Mouse (Mus musculus): ENCODE data around the gene Cdhr2. TPM values are rescaled to one million over a fixed set of nuclear protein-coding genes. Genes with fewer than 3 reads are reported as not detected.

Cdhr2 gene
- polyA plus RNA-seq, 1 experiment from 2014 or later = not detected

DNA sequence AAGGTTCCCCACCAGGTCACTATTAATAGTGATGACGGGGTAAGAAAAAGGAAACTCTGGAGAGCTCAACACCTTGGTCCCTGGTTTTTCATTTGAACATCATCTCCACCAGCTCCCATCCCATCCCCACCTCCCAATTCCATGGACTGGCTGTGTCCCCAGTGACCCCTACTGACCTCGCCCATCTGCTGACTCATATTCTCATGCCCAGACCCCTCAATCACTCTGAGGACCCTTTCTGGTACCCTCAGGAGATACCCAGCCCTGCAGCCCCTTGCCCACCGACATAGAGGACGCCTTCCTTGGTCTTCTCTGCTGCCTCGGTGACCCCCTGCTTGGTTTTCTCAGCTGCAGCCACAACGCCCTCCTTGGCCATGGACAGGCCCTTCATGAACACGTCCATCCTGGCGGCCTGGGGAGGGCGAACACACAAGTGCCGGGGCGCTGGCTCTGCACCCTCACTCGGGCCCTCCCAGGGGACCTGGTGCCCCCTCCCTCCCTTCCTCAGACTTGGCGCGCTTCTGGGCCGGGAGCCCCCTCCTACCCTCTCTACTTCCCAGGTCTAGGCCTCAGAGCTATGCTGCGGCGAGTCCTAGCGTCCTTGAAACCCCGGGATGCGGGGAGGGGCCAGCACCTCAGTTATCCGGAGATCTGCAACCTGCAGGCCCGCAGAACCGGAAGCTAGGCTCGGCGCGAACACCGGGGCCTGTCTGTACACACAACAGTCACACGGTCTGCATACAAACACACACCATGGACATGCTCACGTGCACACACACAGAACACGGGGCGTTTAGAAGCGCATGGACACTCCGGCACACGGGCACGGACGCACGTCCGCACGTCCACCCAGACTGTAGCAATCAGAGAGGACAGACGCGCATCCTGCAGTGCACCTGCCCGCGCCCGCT is 64.3 kb downstream of the Cdhr2 start:
- peak overlapping the region; percentile 29 for H3K4me2 ChIP-seq (ENCODE audit: low read depth, low read length)
- WGBS = 4% methylated on average over 44 of the region's 44 CpGs
- peak overlapping the region; percentile 23; the same call in 1 of the 2 replicates for H3K4me3 ChIP-seq (ENCODE audit: low read length)
- ATAC-seq (ENCODE audit: low read depth) = no peak
- H3K4me1 ChIP-seq (replicated peaks; ENCODE audit: control insufficient read depth, insufficient read depth, low read length) = no peaks in the 10 kb centered on the region
- H3K9me3 ChIP-seq (ENCODE audit: control insufficient read depth, low read length) = no peaks in the 10 kb centered on the region
- no peak overlapping the region for H3K27ac ChIP-seq (ENCODE audit: low read length)
- H3K27me3 ChIP-seq (ENCODE audit: control insufficient read depth, insufficient read depth, low read depth, low read length) = peaks cover 45% of the 10 kb centered on the region
- H3K9ac ChIP-seq (ENCODE audit: low read length) = no peak overlapping the region
- H3K36me3 ChIP-seq (ENCODE audit: control insufficient read depth, insufficient read depth, low read length) = no peaks in the 10 kb centered on the region

- Histone ChIP-seq H3K4me1 (replicated peaks; ENCODE audit: control insufficient read depth, insufficient read depth, low read length) (no peaks in the 10 kb centered on the region), H3K9ac (ENCODE audit: low read length) (no peak within 1 kb of the TSS), H3K4me3 (ENCODE audit: low read length) (peak within 1 kb of the TSS; percentile 23; the same call in 1 of the 2 replicates), H3K27ac (ENCODE audit: low read length) (no peak within 1 kb of the TSS), H3K4me2 (ENCODE audit: low read depth, low read length) (peak within 1 kb of the TSS; percentile 29), H3K27me3 (ENCODE audit: control insufficient read depth, insufficient read depth, low read depth, low read length) (peaks cover 45% of the 10 kb centered on the region), H3K36me3 (ENCODE audit: control insufficient read depth, insufficient read depth, low read length) (no peaks in the 10 kb centered on the region), H3K9me3 (ENCODE audit: control insufficient read depth, low read length) (no peaks in the 10 kb centered on the region)
- 2% methylated on average over 35 of the region's 35 CpGs for WGBS
- peak; percentile 62 for ATAC-seq (ENCODE audit: low read depth)
Measured at GRCm38 (mm10) chr13:54766192-54766768, 65.0 kb downstream of the Cdhr2 start, which contains the start of gene Sncb. Gene Sncb, minus strand, starts transcription at chr13:54766595.

DNA sequence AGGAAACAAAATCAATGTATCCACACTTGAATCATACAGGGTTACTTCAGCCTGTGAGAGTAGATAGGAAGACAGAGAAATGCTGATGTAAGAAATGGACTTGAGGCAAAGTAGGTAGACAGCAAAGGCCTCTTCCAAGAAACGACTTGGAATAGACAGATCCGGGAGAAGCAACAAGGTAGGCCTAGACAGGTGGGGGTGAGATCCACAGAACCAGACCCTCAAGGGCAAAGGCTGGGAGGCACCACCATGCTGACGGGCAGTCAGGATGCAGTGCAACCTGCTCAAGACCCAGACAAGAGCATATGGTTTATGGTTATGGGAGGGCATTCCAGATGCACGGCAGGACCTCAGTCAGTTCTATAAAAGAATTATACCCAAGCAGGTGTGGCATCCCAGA is 65.8 kb downstream of the Cdhr2 start:
- 74% methylated on average over 4 of the region's 4 CpGs for WGBS

DNA sequence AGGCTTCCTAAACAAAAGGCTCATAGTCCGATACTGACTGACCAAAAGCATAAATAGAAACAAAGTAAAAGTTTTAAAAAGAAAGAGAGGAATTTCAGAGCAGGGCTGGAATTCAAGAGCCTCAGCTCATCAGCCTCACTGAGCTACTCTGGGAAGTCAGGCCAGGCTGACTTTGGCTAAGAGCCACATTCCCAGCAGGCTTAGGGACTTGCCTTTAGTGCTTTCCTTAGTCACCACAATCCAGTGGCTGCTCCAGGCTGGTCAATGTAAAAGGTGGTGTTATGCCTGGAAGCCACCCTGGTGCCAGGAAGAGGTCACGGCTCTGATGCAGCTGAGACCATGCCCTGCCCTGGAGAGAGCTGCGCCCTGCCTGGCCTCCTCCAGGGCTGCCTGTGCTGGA is 79.3 kb downstream of the Cdhr2 start:
- Histone ChIP-seq H3K4me1 (replicated peaks; ENCODE audit: control insufficient read depth, insufficient read depth, low read length) (no peaks in the 10 kb centered on the region), H3K9ac (ENCODE audit: low read length) (no peak overlapping the region), H3K4me2 (ENCODE audit: low read depth, low read length) (no peak overlapping the region), H3K36me3 (ENCODE audit: control insufficient read depth, insufficient read depth, low read length) (no peaks in the 10 kb centered on the region), H3K27ac (ENCODE audit: low read length) (no peak overlapping the region), H3K4me3 (ENCODE audit: low read length) (no peak overlapping the region), H3K9me3 (ENCODE audit: control insufficient read depth, low read length) (no peaks in the 10 kb centered on the region), H3K27me3 (ENCODE audit: control insufficient read depth, insufficient read depth, low read depth, low read length) (no peaks in the 10 kb centered on the region)
- ATAC-seq (ENCODE audit: low read depth) = no peak
- WGBS = 69% methylated on average over 3 of the region's 3 CpGs

More for the DNA sequence above, 65.8 kb downstream of the Cdhr2 start:
- H3K27me3 ChIP-seq (ENCODE audit: control insufficient read depth, insufficient read depth, low read depth, low read length) = peaks cover 45% of the 10 kb centered on the region
- no peaks in the 10 kb centered on the region for H3K9me3 ChIP-seq (ENCODE audit: control insufficient read depth, low read length)
- no peaks in the 10 kb centered on the region for H3K36me3 ChIP-seq (ENCODE audit: control insufficient read depth, insufficient read depth, low read length)
- no peak overlapping the region for H3K27ac ChIP-seq (ENCODE audit: low read length)
- H3K9ac ChIP-seq (ENCODE audit: low read length) = no peak overlapping the region
- H3K4me2 ChIP-seq (ENCODE audit: low read depth, low read length) = no peak overlapping the region
- no peak overlapping the region for H3K4me3 ChIP-seq (ENCODE audit: low read length)
- no peak for ATAC-seq (ENCODE audit: low read depth)
- H3K4me1 ChIP-seq (replicated peaks; ENCODE audit: control insufficient read depth, insufficient read depth, low read length) = no peaks in the 10 kb centered on the region

DNA sequence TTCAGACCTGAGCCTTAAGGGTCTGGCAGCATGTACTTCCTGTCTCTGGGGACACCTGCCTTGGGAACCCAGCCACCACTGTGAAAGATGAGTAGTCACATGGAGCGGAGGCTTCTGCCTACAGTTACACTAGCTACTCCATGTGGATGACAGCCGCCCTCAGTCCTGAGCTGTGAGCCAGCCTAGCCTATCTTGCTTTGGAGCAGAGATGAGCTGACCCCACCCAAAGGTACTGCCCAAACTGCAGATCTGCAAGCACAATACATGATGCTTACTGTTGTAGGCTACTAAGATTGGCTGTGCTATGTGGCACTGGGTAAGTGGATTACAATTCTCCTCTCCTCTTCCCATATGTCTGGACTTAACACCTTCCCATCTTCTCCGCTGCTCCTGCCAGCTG is 79.8 kb downstream of the Cdhr2 start:
- 82% methylated on average over 3 of the region's 3 CpGs for WGBS
- Histone ChIP-seq H3K27ac (ENCODE audit: low read length) (no peak overlapping the region), H3K4me2 (ENCODE audit: low read depth, low read length) (no peak overlapping the region), H3K4me1 (replicated peaks; ENCODE audit: control insufficient read depth, insufficient read depth, low read length) (no peaks in the 10 kb centered on the region), H3K36me3 (ENCODE audit: control insufficient read depth, insufficient read depth, low read length) (no peaks in the 10 kb centered on the region), H3K4me3 (ENCODE audit: low read length) (no peak overlapping the region), H3K9me3 (ENCODE audit: control insufficient read depth, low read length) (no peaks in the 10 kb centered on the region), H3K27me3 (ENCODE audit: control insufficient read depth, insufficient read depth, low read depth, low read length) (no peaks in the 10 kb centered on the region), H3K9ac (ENCODE audit: low read length) (no peak overlapping the region)
- no peak for ATAC-seq (ENCODE audit: low read depth)

DNA sequence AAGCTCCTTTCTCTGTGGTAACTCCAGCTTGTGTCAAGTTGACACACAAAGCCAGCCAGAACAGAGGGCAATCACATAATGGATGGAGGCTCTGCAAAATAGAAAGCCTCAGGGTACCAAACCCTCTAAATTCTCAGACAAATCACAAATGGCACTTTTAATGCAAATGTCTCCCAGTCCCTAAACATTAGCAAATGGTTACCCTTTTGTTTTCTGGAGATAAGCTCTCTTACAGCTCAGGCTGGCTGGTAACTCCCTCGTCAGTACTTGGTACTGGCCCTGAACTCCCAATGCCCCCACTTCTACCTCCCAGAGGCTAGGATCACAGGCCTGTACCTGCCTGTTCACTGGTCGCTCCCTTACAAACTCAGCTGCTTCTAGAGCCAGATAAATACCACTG is 82.0 kb downstream of the Cdhr2 start:
- Histone ChIP-seq H3K27ac (ENCODE audit: low read length) (no peak overlapping the region), H3K4me2 (ENCODE audit: low read depth, low read length) (no peak overlapping the region)
- 41% methylated on average over 2 of the region's 2 CpGs for WGBS

DNA sequence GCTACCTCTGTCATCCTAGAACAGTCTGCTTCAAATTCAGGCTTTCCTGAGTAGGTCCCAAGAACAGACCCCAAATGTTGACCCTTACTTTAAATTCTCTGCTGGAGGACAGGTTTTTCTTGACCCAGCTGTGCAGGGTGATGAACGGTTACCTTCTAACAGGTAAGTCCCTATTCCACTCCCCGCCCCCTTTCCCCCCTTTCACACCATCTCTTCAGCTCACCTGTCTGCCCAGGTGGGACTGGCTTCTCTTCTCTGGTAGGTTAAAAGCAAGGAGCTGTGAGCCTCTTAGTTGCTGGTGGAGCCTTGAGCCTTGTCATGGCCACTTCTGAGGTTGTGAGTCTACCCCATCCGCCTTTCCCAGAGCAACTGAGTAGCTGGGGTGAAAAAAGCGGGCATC is 82.4 kb downstream of the Cdhr2 start, which contains the start of gene Eif4e1b:
Eif4e1b (plus strand) TSS at position 301 of the 400 bp plus-strand sequence.
- H3K4me1 ChIP-seq (replicated peaks; ENCODE audit: control insufficient read depth, insufficient read depth, low read length) = no peaks in the 10 kb centered on the region
- H3K27me3 ChIP-seq (ENCODE audit: control insufficient read depth, insufficient read depth, low read depth, low read length) = no peaks in the 10 kb centered on the region
- H3K27ac ChIP-seq (ENCODE audit: low read length) = no peak within 1 kb of the TSS
- no peaks in the 10 kb centered on the region for H3K9me3 ChIP-seq (ENCODE audit: control insufficient read depth, low read length)
- no peaks in the 10 kb centered on the region for H3K36me3 ChIP-seq (ENCODE audit: control insufficient read depth, insufficient read depth, low read length)
- no peak within 1 kb of the TSS for H3K4me3 ChIP-seq (ENCODE audit: low read length)
- H3K4me2 ChIP-seq (ENCODE audit: low read depth, low read length) = no peak within 1 kb of the TSS
- no peak within 1 kb of the TSS for H3K9ac ChIP-seq (ENCODE audit: low read length)
- WGBS = 79% methylated on average over 4 of the region's 4 CpGs
- ATAC-seq (ENCODE audit: low read depth) = no peak

More for the DNA sequence above, 82.0 kb downstream of the Cdhr2 start:
- Histone ChIP-seq H3K27me3 (ENCODE audit: control insufficient read depth, insufficient read depth, low read depth, low read length) (no peaks in the 10 kb centered on the region), H3K4me3 (ENCODE audit: low read length) (no peak overlapping the region), H3K4me1 (replicated peaks; ENCODE audit: control insufficient read depth, insufficient read depth, low read length) (no peaks in the 10 kb centered on the region), H3K36me3 (ENCODE audit: control insufficient read depth, insufficient read depth, low read length) (no peaks in the 10 kb centered on the region), H3K9me3 (ENCODE audit: control insufficient read depth, low read length) (no peaks in the 10 kb centered on the region), H3K9ac (ENCODE audit: low read length) (no peak overlapping the region)
- ATAC-seq (ENCODE audit: low read depth) = no peak

Other genes with a start within 250 kb of the Cdhr2 start
- gene Thoc3, start 232.6 kb upstream of the Cdhr2 start, polyA plus RNA-seq (2015; fragmentation: Nextera tagmentation; extraction: Ambion mirVana) = 98.2 and 101 TPM in 2 replicates
- gene Simc1, start 197.7 kb upstream of the Cdhr2 start, polyA plus RNA-seq (2015; fragmentation: Nextera tagmentation; extraction: Ambion mirVana) = 7.3 and 8.3 TPM in 2 replicates
- gene 4833439L19Rik, start 136.0 kb upstream of the Cdhr2 start, polyA plus RNA-seq (2015; fragmentation: Nextera tagmentation; extraction: Ambion mirVana) = 129 and 130 TPM in 2 replicates
- 25.3 and 28.6 TPM in 2 replicates for gene Arl10, start 126.4 kb upstream of the Cdhr2 start, polyA plus RNA-seq (2015; fragmentation: Nextera tagmentation; extraction: Ambion mirVana)
- 69.2 and 71.2 TPM in 2 replicates for gene Nop16, start 111.4 kb upstream of the Cdhr2 start, polyA plus RNA-seq (2015; fragmentation: Nextera tagmentation; extraction: Ambion mirVana)
- 189 and 192 TPM in 2 replicates for gene Higd2a, start 111.3 kb upstream of the Cdhr2 start, polyA plus RNA-seq (2015; fragmentation: Nextera tagmentation; extraction: Ambion mirVana)
- 46.2 and 47.8 TPM in 2 replicates for gene Cltb, start 90.1 kb upstream of the Cdhr2 start, polyA plus RNA-seq (2015; fragmentation: Nextera tagmentation; extraction: Ambion mirVana)
- gene Faf2, start 79.7 kb upstream of the Cdhr2 start, polyA plus RNA-seq (2015; fragmentation: Nextera tagmentation; extraction: Ambion mirVana) = 72.1 and 78.6 TPM in 2 replicates
- gene Rnf44, start 7.6 kb upstream of the Cdhr2 start, polyA plus RNA-seq (2015; fragmentation: Nextera tagmentation; extraction: Ambion mirVana) = 44.7 and 49.4 TPM in 2 replicates
- gene Gprin1, start 48.4 kb downstream of the Cdhr2 start, polyA plus RNA-seq (2015; fragmentation: Nextera tagmentation; extraction: Ambion mirVana) = 0.05 and 0.16 TPM in 2 replicates
- 0.31 TPM in 1 of 2 replicates, not detected in the other for gene Sncb, start 65.1 kb downstream of the Cdhr2 start, polyA plus RNA-seq (2015; fragmentation: Nextera tagmentation; extraction: Ambion mirVana)
- gene Eif4e1b, start 82.5 kb downstream of the Cdhr2 start, polyA plus RNA-seq (2015; fragmentation: Nextera tagmentation; extraction: Ambion mirVana) = not detected in 2 replicates
- 19.6 and 21.0 TPM in 2 replicates for gene Tspan17, start 87.9 kb downstream of the Cdhr2 start, polyA plus RNA-seq (2015; fragmentation: Nextera tagmentation; extraction: Ambion mirVana)
- 4.3 TPM in 2 replicates for gene Unc5a, start 247.9 kb downstream of the Cdhr2 start, polyA plus RNA-seq (2015; fragmentation: Nextera tagmentation; extraction: Ambion mirVana)

Measured in lung, embryonic 16.5 days (tissue).